In the genomic region with DNA sequence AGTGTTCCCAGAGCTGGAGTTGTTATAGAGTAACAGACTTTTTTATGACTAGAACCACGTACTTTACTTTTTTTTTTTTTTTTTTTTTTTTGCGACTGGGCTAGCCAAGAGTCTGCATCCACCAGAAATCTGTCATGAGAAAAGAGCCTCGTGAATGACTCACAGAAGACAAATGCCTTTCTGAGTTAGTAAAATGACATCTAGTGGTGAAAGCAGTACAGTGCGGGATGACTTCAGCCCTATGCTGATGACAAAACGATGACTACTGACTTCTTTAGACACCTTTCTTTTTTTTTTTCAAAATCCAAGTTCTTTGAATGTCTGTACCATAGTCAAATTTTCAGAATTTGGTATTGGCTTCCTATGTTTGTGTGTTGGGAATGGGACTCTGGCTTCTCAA, we compare ENCODE assay signal across 8 mouse cellular contexts. TPM values are rescaled to one million over a fixed set of nuclear protein-coding genes. Genes with fewer than 3 reads are reported as not detected.
DNase-seq lines count a peak whose midpoint lies in the region; ATAC-seq and TF ChIP-seq lines count a peak whose summit lies in the region.

No protein-coding gene starts in this region.

- peaks cover 3% of the 10 kb centered on the region; the same call in 1 of the 2 replicates for H3K36me3 ChIP-seq in splenic B cell, adult 2 months (ENCODE audit: control insufficient read depth, insufficient read depth, low read length, poor library complexity, severe bottlenecking)

- intact Hi-C loops in left cerebral cortex, postnatal 14 days (cut with DNase I), result loop anchor here (2.0 kb wide), 2 partner anchors 31 to 49 kb away; a partner anchor contains a TSS

- H3K27ac ChIP-seq in cerebellum, adult 2 months (ENCODE audit: insufficient read depth, low read length), result peak overlapping the region; percentile 80; the same call in 1 of the 2 replicates

- H3K4me1 ChIP-seq in cerebellum, adult 2 months (ENCODE audit: control insufficient read depth, insufficient read depth, low read length), result no peaks in the 10 kb centered on the region; the same call in none of the 2 replicates

- no peak for TF ChIP-seq POLR2A in cerebellum, adult 2 months (IDR thresholded peaks at IDR 0.05; ENCODE audit: borderline replicate concordance, insufficient read depth, low read length)

- TF ChIP-seq CTCF in cerebellum, adult 2 months (IDR thresholded peaks at IDR 0.05; ENCODE audit: borderline replicate concordance, insufficient read depth, low read depth, low read length), result peak; percentile 31; the same call in 1 of the 2 replicates

- peak; percentile 9 for DNase-seq in ovary, postnatal 14 days (ENCODE audit: low spot score)
- no peak for DNase-seq in ovary, postnatal 36 days (ENCODE audit: low spot score)
- peak; percentile 38 to 73 for DNase-seq in cerebellum, adult 2 months
- peak; percentile 41 for DNase-seq in forelimb bud, embryonic 11.5 days (ENCODE audit: low read depth, low spot score)
- peak; percentile 79 for DNase-seq in induced T-regulatory cell, adult 2 months (ENCODE audit: low read depth)
- DNase-seq in left cerebral cortex, postnatal 14 days (ENCODE audit: low spot score in 2 of 2), result peak; percentile 68 to 93
- peak; percentile 74 for DNase-seq in splenic B cell, adult 2 months (ENCODE audit: low read depth, low spot score)

- peak; percentile 88 for ATAC-seq in megakaryocyte-erythroid progenitor cell, adult 5-6 weeks (replicated peaks; ENCODE audit: low FRiP score, low TSS enrichment, poor library complexity, severe bottlenecking)

- no peak overlapping the region for H3K4me3 ChIP-seq in cerebellum, adult 2 months (replicated peaks; ENCODE audit: insufficient read depth, low read depth, low read length)

- H3K27me3 ChIP-seq in cerebellum, adult 2 months (ENCODE audit: control insufficient read depth, insufficient read depth, low read length), result no peaks in the 10 kb centered on the region
- H3K27me3 ChIP-seq in splenic B cell, adult 2 months (ENCODE audit: control insufficient read depth, insufficient read depth, low read length, poor library complexity, severe bottlenecking), result no peaks in the 10 kb centered on the region

- under 1% methylated on average over 5 of the region's 5 CpGs for WGBS in cerebellum, adult 2 months

RNA-seq across cellular contexts. Expression of a gene that starts 0.6 kb away (rescaled TPM):
- polyA plus RNA-seq in cerebellum, adult 2 months (2012; rRNA removed), result 8.9 and 9.0 TPM in 2 replicates
- 10 to 100 TPM; 12.3 to 14.1 TPM for total RNA-seq in left cerebral cortex, postnatal 14 days (2021)
- 2.0 and 3.8 TPM in 2 replicates for total RNA-seq in megakaryocyte-erythroid progenitor cell, adult 5-6 weeks (2014; fragmentation: Nextera tagmentation)
- total RNA-seq in megakaryocyte-erythroid progenitor cell, adult 5-6 weeks (2017), result 1.6 and 4.6 TPM in 2 replicates

RNA-seq across cellular contexts. Expression of a gene that starts 30.9 kb away (rescaled TPM):
- polyA plus RNA-seq in cerebellum, adult 2 months (2012; rRNA removed), result 3.5 and 4.0 TPM in 2 replicates
- 1 to 10 TPM; 6.0 to 6.2 TPM for total RNA-seq in left cerebral cortex, postnatal 14 days (2021)
- total RNA-seq in megakaryocyte-erythroid progenitor cell, adult 5-6 weeks (2014; fragmentation: Nextera tagmentation), result 9.9 and 12.8 TPM in 2 replicates
- 16.9 and 29.6 TPM in 2 replicates for total RNA-seq in megakaryocyte-erythroid progenitor cell, adult 5-6 weeks (2017)
